12 mouse cellular contexts compared by ENCODE assay signal in genomic region chr13:53001511-53001935, GRCm38 (mm10). TPM values are rescaled to one million over a fixed set of nuclear protein-coding genes. Genes with fewer than 3 reads are reported as not detected.
DNase-seq lines count a peak whose midpoint lies in the region; ATAC-seq lines count a peak whose summit lies in the region.
"Had no signal": no experiment of that assay in that cellular context is flagged by ENCODE, and none has a peak within 500 bp of the region (broad histone marks: within the 10 kb centered on the region; RNA-seq: fewer than 3 reads in every experiment).

No protein-coding gene starts in this region.

- H3K4me3 ChIP-seq in hindbrain, embryonic 14.5 days (replicated peaks; ENCODE audit: low read length) = no peak overlapping the region
- no peak overlapping the region for H3K4me3 ChIP-seq in hindbrain, embryonic 11.5 days (ENCODE audit: low read depth, low read length)
- no peak overlapping the region for H3K4me3 ChIP-seq in forebrain, embryonic 15.5 days
- H3K4me3 ChIP-seq: heart, adult 2 months; myocyte had no signal

- no peaks in the 10 kb centered on the region for H3K4me1 ChIP-seq in hindbrain, embryonic 14.5 days (replicated peaks; ENCODE audit: control insufficient read depth, insufficient read depth, low read length)
- H3K4me1 ChIP-seq in hindbrain, embryonic 11.5 days (replicated peaks; ENCODE audit: control insufficient read depth, insufficient read depth, low read length) = no peaks in the 10 kb centered on the region
- H3K4me1 ChIP-seq in forebrain, embryonic 15.5 days = no peaks in the 10 kb centered on the region

- 87% methylated on average over 2 of the region's 2 CpGs for WGBS in hindbrain, embryonic 14.5 days
- 94% methylated on average over 2 of the region's 2 CpGs for WGBS in hindbrain, embryonic 11.5 days
- 94% methylated on average over 2 of the region's 2 CpGs for WGBS in forebrain, embryonic 15.5 days

- H3K9me3 ChIP-seq in hindbrain, embryonic 14.5 days (ENCODE audit: control insufficient read depth, low read length) = no peaks in the 10 kb centered on the region
- H3K9me3 ChIP-seq in hindbrain, embryonic 11.5 days (ENCODE audit: control insufficient read depth, low read length) = no peaks in the 10 kb centered on the region
- no peaks in the 10 kb centered on the region for H3K9me3 ChIP-seq in forebrain, embryonic 15.5 days

- DNase-seq in hindbrain, embryonic 14.5 days (ENCODE audit: low spot score) = peak; percentile 24
- DNase-seq in hindbrain, embryonic 11.5 days (ENCODE audit: low spot score) = no peak
- peak; percentile 77 for DNase-seq in MN1 (ENCODE audit: low spot score)
- no peak for DNase-seq in cerebellum, postnatal 36 days
- DNase-seq: cerebellum, postnatal 14 days; kidney, adult 11 months had no signal

- H3K27me3 ChIP-seq in hindbrain, embryonic 14.5 days (ENCODE audit: control insufficient read depth, insufficient read depth, low read length) = no peaks in the 10 kb centered on the region
- no peaks in the 10 kb centered on the region for H3K27me3 ChIP-seq in hindbrain, embryonic 11.5 days (ENCODE audit: control insufficient read depth, insufficient read depth, low read length)
- no peaks in the 10 kb centered on the region for H3K27me3 ChIP-seq in forebrain, embryonic 15.5 days

- H3K9ac ChIP-seq in hindbrain, embryonic 14.5 days = no peak overlapping the region
- no peak overlapping the region for H3K9ac ChIP-seq in hindbrain, embryonic 11.5 days (ENCODE audit: low read depth, low read length)
- H3K9ac ChIP-seq in forebrain, embryonic 15.5 days (replicated peaks) = no peak overlapping the region

- no peak for ATAC-seq in hindbrain, embryonic 14.5 days (ENCODE audit: low FRiP score)
- no peak for ATAC-seq in hindbrain, embryonic 11.5 days (ENCODE audit: low FRiP score)
- peak; percentile 72 for ATAC-seq in granulocyte monocyte progenitor cell, adult 5-6 weeks (replicated peaks; ENCODE audit: poor library complexity, severe bottlenecking)
- ATAC-seq in megakaryocyte progenitor cell, adult 5-6 weeks (replicated peaks; ENCODE audit: poor library complexity) = peak; percentile 75
- ATAC-seq in forebrain, embryonic 15.5 days (replicated peaks) = no peak
- no peak for ATAC-seq in inflammation-experienced regulatory T-cells, adult 6 months

- H3K36me3 ChIP-seq in hindbrain, embryonic 14.5 days (replicated peaks; ENCODE audit: control insufficient read depth, insufficient read depth) = no peaks in the 10 kb centered on the region
- H3K36me3 ChIP-seq in hindbrain, embryonic 11.5 days (ENCODE audit: control insufficient read depth, insufficient read depth, low read length) = no peaks in the 10 kb centered on the region
- H3K36me3 ChIP-seq in forebrain, embryonic 15.5 days = no peaks in the 10 kb centered on the region

- no peak overlapping the region for H3K4me2 ChIP-seq in hindbrain, embryonic 14.5 days (replicated peaks)
- H3K4me2 ChIP-seq in hindbrain, embryonic 11.5 days (replicated peaks; ENCODE audit: low read depth, low read length) = no peak overlapping the region
- H3K4me2 ChIP-seq in forebrain, embryonic 15.5 days (replicated peaks) = no peak overlapping the region

- no peak overlapping the region for H3K27ac ChIP-seq in hindbrain, embryonic 14.5 days
- no peak overlapping the region for H3K27ac ChIP-seq in hindbrain, embryonic 11.5 days (ENCODE audit: low read depth, low read length)
- H3K27ac ChIP-seq in forebrain, embryonic 15.5 days (replicated peaks) = no peak overlapping the region
- H3K27ac ChIP-seq: heart, adult 2 months had no signal

RNA-seq across cellular contexts. Expression of gene Nfil3, which starts 20.6 kb away (rescaled TPM):
- polyA plus RNA-seq in hindbrain, embryonic 14.5 days (2014; fragmentation: Nextera tagmentation; extraction: Ambion mirVana) = 45.2 and 45.6 TPM in 2 replicates
- polyA plus RNA-seq in hindbrain, embryonic 11.5 days (2014; fragmentation: Nextera tagmentation; extraction: Ambion mirVana) = 27.1 and 30.0 TPM in 2 replicates
- total RNA-seq in granulocyte monocyte progenitor cell, adult 5-6 weeks (2014; fragmentation: Nextera tagmentation) = 3.9 and 8.3 TPM in 2 replicates
- total RNA-seq in granulocyte monocyte progenitor cell, adult 5-6 weeks (2017) = 14.0 and 14.5 TPM in 2 replicates
- 10.0 and 19.0 TPM in 2 replicates for total RNA-seq in megakaryocyte progenitor cell, adult 5-6 weeks (2015)
- 10.8 and 16.7 TPM in 2 replicates for total RNA-seq in megakaryocyte progenitor cell, adult 5-6 weeks (2017)
- polyA plus RNA-seq in forebrain, embryonic 15.5 days (2015; fragmentation: Nextera tagmentation; extraction: Ambion mirVana) = 55.6 and 56.4 TPM in 2 replicates
- polyA plus RNA-seq in inflammation-experienced regulatory T-cells, adult 6 months (2017; shearing (Covaris generic)) = 1 to 10 TPM; 2.7 to 4.1 (median 3.8) TPM

Comparison
In these comparisons a context has a peak if more than half of its experiments do, and no peak if none do; other contexts are left out.
1. DNase-seq: peak in hindbrain, embryonic 14.5 days (single experiment) and MN1 (single experiment); none in hindbrain, embryonic 11.5 days (single experiment) and cerebellum, postnatal 36 days (0 of 2).
2. ATAC-seq: peak in granulocyte monocyte progenitor cell, adult 5-6 weeks (single experiment) and megakaryocyte progenitor cell, adult 5-6 weeks (single experiment); none in hindbrain, embryonic 14.5 days (single experiment), hindbrain, embryonic 11.5 days (single experiment), forebrain, embryonic 15.5 days (single experiment) and inflammation-experienced regulatory T-cells, adult 6 months (single experiment).